Mouse (Mus musculus): ENCODE measurements around the gene Zfp697. TPM values are rescaled to one million over a fixed set of nuclear protein-coding genes. Genes with fewer than 3 reads are reported as not detected.
"Not testable (repeated sequence)": the region's sequence is repeated elsewhere in the genome, so short reads cannot be mapped to it uniquely, and the experiment has no call there.

The Zfp697 gene
- polyA plus RNA-seq, 1 experiment from 2014 or later = 12.2 TPM

GRCm38 (mm10) chr3:98428449-98428775, 46.2 kb downstream of the Zfp697 start:
- Histone ChIP-seq H3K4me1 (peaks cover 20% of the 10 kb centered on the region), H3K36me3 (ENCODE audit: poor library complexity, severe bottlenecking) (peaks cover 7% of the 10 kb centered on the region), H3K27me3 (peaks cover 22% of the 10 kb centered on the region), H3K4me2 (peak overlapping the region; percentile 98), H3K4me3 (peak overlapping the region; percentile 60), H3K27ac (no peak overlapping the region), H3K9me3 (replicated peaks) (no peaks in the 10 kb centered on the region), H3K9ac (peak overlapping the region; percentile 74)
- 3% methylated on average over 17 of the region's 17 CpGs for WGBS
- no peak for ATAC-seq

- peaks cover 7% of the 10 kb centered on the region for H3K36me3 ChIP-seq (ENCODE audit: poor library complexity, severe bottlenecking)
- H3K4me1 ChIP-seq = peaks cover 20% of the 10 kb centered on the region
- H3K27ac ChIP-seq = no peak overlapping the region
- ATAC-seq = no peak
- peak overlapping the region; percentile 98; the same call in 1 of the 2 replicates for H3K4me2 ChIP-seq
- 28% methylated on average over 8 of the region's 8 CpGs for WGBS
- peaks cover 22% of the 10 kb centered on the region for H3K27me3 ChIP-seq
- no peaks in the 10 kb centered on the region for H3K9me3 ChIP-seq (replicated peaks)
- H3K4me3 ChIP-seq = no peak overlapping the region
- H3K9ac ChIP-seq = no peak overlapping the region
These were observed 46.8 kb downstream of the Zfp697 start for GRCm38 (mm10) chr3:98428928-98429525.

GRCm38 (mm10) chr3:98434088-98434816, 52.0 kb downstream of the Zfp697 start:
- Histone ChIP-seq H3K9me3 (replicated peaks) (no peaks in the 10 kb centered on the region), H3K27ac (no peak overlapping the region), H3K4me1 (no peaks in the 10 kb centered on the region), H3K9ac (no peak overlapping the region), H3K27me3 (peaks cover 2% of the 10 kb centered on the region), H3K36me3 (ENCODE audit: poor library complexity, severe bottlenecking) (no peaks in the 10 kb centered on the region), H3K4me2 (no peak overlapping the region), H3K4me3 (no peak overlapping the region)
- no peak for ATAC-seq
- WGBS = no CpG with 5 or more reads among the region's 1 CpGs

GRCm38 (mm10) chr3:98435030-98435429, 52.8 kb downstream of the Zfp697 start:
- Histone ChIP-seq H3K9me3 (replicated peaks) (no peaks in the 10 kb centered on the region), H3K4me1 (no peaks in the 10 kb centered on the region), H3K4me2 (no peak overlapping the region), H3K36me3 (ENCODE audit: poor library complexity, severe bottlenecking) (no peaks in the 10 kb centered on the region), H3K4me3 (no peak overlapping the region), H3K9ac (no peak overlapping the region), H3K27me3 (no peaks in the 10 kb centered on the region), H3K27ac (no peak overlapping the region)
- ATAC-seq = no peak
- WGBS = 91% methylated on average over 1 of the region's 1 CpGs

- not testable (repeated sequence) for H3K4me3 ChIP-seq; H3K27ac ChIP-seq; H3K4me2 ChIP-seq; H3K4me1 ChIP-seq; ATAC-seq; H3K9me3 ChIP-seq (replicated peaks); H3K9ac ChIP-seq; H3K27me3 ChIP-seq; H3K36me3 ChIP-seq (ENCODE audit: poor library complexity, severe bottlenecking)
- WGBS = 44% methylated on average over 3 of the region's 3 CpGs
These were observed 60.0 kb downstream of the Zfp697 start for GRCm38 (mm10) chr3:98442245-98442644.

GRCm38 (mm10) chr3:98443149-98443779, 61.0 kb downstream of the Zfp697 start:
- H3K4me1 ChIP-seq; H3K36me3 ChIP-seq (ENCODE audit: poor library complexity, severe bottlenecking); H3K27ac ChIP-seq; H3K27me3 ChIP-seq; H3K4me3 ChIP-seq; H3K9me3 ChIP-seq (replicated peaks); H3K9ac ChIP-seq; H3K4me2 ChIP-seq: not testable (repeated sequence)
- 0 out of 2 replicates have a peak, but pooled peaks have one; percentile 36 for ATAC-seq
- 9% methylated on average over 3 of the region's 3 CpGs for whole genome bisulfite sequencing

- not testable (repeated sequence) for H3K4me3 ChIP-seq, H3K4me1 ChIP-seq
- 64% methylated on average over 1 of the region's 1 CpGs for WGBS
These were observed 61.7 kb downstream of the Zfp697 start for GRCm38 (mm10) chr3:98443924-98444323.

GRCm38 (mm10) chr3:98453786-98454185, 71.5 kb downstream of the Zfp697 start:
- ATAC-seq; H3K9me3 ChIP-seq (replicated peaks); H3K27me3 ChIP-seq; H3K27ac ChIP-seq; H3K36me3 ChIP-seq (ENCODE audit: poor library complexity, severe bottlenecking); H3K4me2 ChIP-seq; H3K4me1 ChIP-seq; H3K9ac ChIP-seq; H3K4me3 ChIP-seq: not testable (repeated sequence)
- 73% methylated on average over 5 of the region's 5 CpGs for WGBS

More at GRCm38 (mm10) chr3:98443924-98444323, 61.7 kb downstream of the Zfp697 start:
- not testable (repeated sequence) for H3K9me3 ChIP-seq (replicated peaks); H3K9ac ChIP-seq; H3K36me3 ChIP-seq (ENCODE audit: poor library complexity, severe bottlenecking); H3K27ac ChIP-seq; H3K27me3 ChIP-seq; ATAC-seq; H3K4me2 ChIP-seq

- not testable (repeated sequence) for H3K4me3 ChIP-seq, ATAC-seq
- WGBS = 83% methylated on average over 1 of the region's 1 CpGs
These were observed 74.8 kb downstream of the Zfp697 start, which contains the start of gene Gm4450 for GRCm38 (mm10) chr3:98457026-98457425. Gm4450 (minus strand) TSS chr3:98457126.

GRCm38 (mm10) chr3:98469323-98469722, 87.1 kb downstream of the Zfp697 start:
- not testable (repeated sequence) for H3K4me2 ChIP-seq; H3K9me3 ChIP-seq (replicated peaks); H3K9ac ChIP-seq; H3K4me1 ChIP-seq; H3K4me3 ChIP-seq; H3K27me3 ChIP-seq; H3K27ac ChIP-seq; H3K36me3 ChIP-seq (ENCODE audit: poor library complexity, severe bottlenecking); ATAC-seq
- 33% methylated on average over 1 of the region's 2 CpGs for WGBS

More at GRCm38 (mm10) chr3:98457026-98457425, 74.8 kb downstream of the Zfp697 start, which contains the start of gene Gm4450:
- not testable (repeated sequence) for H3K9me3 ChIP-seq (replicated peaks); H3K27ac ChIP-seq; H3K9ac ChIP-seq; H3K4me2 ChIP-seq; H3K36me3 ChIP-seq (ENCODE audit: poor library complexity, severe bottlenecking); H3K27me3 ChIP-seq; H3K4me1 ChIP-seq

- WGBS = no CpG with 5 or more reads among the region's 1 CpGs
- not testable (repeated sequence) for H3K4me1 ChIP-seq; H3K9me3 ChIP-seq (replicated peaks); H3K36me3 ChIP-seq (ENCODE audit: poor library complexity, severe bottlenecking); H3K27me3 ChIP-seq; H3K27ac ChIP-seq; H3K4me2 ChIP-seq; ATAC-seq; H3K4me3 ChIP-seq; H3K9ac ChIP-seq
These were observed 88.8 kb downstream of the Zfp697 start for GRCm38 (mm10) chr3:98471057-98471456.

GRCm38 (mm10) chr3:98471499-98471898, 89.2 kb downstream of the Zfp697 start:
- H3K4me2 ChIP-seq; H3K36me3 ChIP-seq (ENCODE audit: poor library complexity, severe bottlenecking); H3K4me3 ChIP-seq; H3K27ac ChIP-seq; H3K9ac ChIP-seq; H3K27me3 ChIP-seq; ATAC-seq; H3K9me3 ChIP-seq (replicated peaks); H3K4me1 ChIP-seq: not testable (repeated sequence)

Measured in forebrain, embryonic 13.5 days (tissue).